Comparison of ENCODE assay signal across 16 mouse cellular contexts in genomic region chr6:52966001-52966400, GRCm38 (mm10).
DNase-seq lines count a peak whose midpoint lies in the region; ATAC-seq lines count a peak whose summit lies in the region.
"Had no signal": no experiment of that assay in that cellular context is flagged by ENCODE, and none has a peak within 500 bp of the region (broad histone marks: within the 10 kb centered on the region; RNA-seq: fewer than 3 reads in every experiment).

No protein-coding gene starts in this region.

- peaks cover 57% of the 10 kb centered on the region for H3K4me1 ChIP-seq in limb, embryonic 11.5 days (ENCODE audit: control insufficient read depth, insufficient read depth, low read length)
- peaks cover 10% of the 10 kb centered on the region for H3K4me1 ChIP-seq in hindbrain, embryonic 16.5 days (ENCODE audit: control insufficient read depth, insufficient read depth, low read depth, low read length)

- 27% methylated on average over 4 of the region's 4 CpGs for WGBS in limb, embryonic 11.5 days
- WGBS in hindbrain, embryonic 16.5 days, result 73% methylated on average over 4 of the region's 4 CpGs

- H3K4me3 ChIP-seq in limb, embryonic 11.5 days (ENCODE audit: low read depth, low read length), result no peak overlapping the region
- no peak overlapping the region for H3K4me3 ChIP-seq in hindbrain, embryonic 16.5 days (ENCODE audit: low read length)
- H3K4me3 ChIP-seq: layer of hippocampus, adult 2 months; midbrain, embryonic 15.5 days; neural tube, embryonic 15.5 days had no signal

- H3K27me3 ChIP-seq in limb, embryonic 11.5 days (ENCODE audit: control insufficient read depth, insufficient read depth, low read length), result no peaks in the 10 kb centered on the region
- no peaks in the 10 kb centered on the region for H3K27me3 ChIP-seq in hindbrain, embryonic 16.5 days (replicated peaks; ENCODE audit: control insufficient read depth, insufficient read depth, low read length)
- H3K27me3 ChIP-seq: midbrain, embryonic 15.5 days; neural tube, embryonic 15.5 days had no signal

- ATAC-seq in limb, embryonic 11.5 days (ENCODE audit: insufficient number of reproducible peaks, low FRiP score, low TSS enrichment, low read depth), result no peak
- ATAC-seq in hindbrain, embryonic 16.5 days, result no peak
- ATAC-seq: intestine, postnatal 0 days; lung, postnatal 0 days had no signal

- no peak overlapping the region for H3K4me2 ChIP-seq in limb, embryonic 11.5 days (ENCODE audit: low read depth, severe bottlenecking)
- no peak overlapping the region for H3K4me2 ChIP-seq in hindbrain, embryonic 16.5 days (ENCODE audit: low read length)
- H3K4me2 ChIP-seq: midbrain, embryonic 15.5 days; neural tube, embryonic 15.5 days had no signal

- H3K27ac ChIP-seq in limb, embryonic 11.5 days (replicated peaks; ENCODE audit: low read depth, low read length), result peak overlapping the region; percentile 93
- no peak overlapping the region for H3K27ac ChIP-seq in hindbrain, embryonic 16.5 days (ENCODE audit: low read depth, low read length)
- H3K27ac ChIP-seq: layer of hippocampus, adult 2 months; midbrain, embryonic 15.5 days; neural tube, embryonic 15.5 days had no signal

- no peaks in the 10 kb centered on the region for H3K36me3 ChIP-seq in limb, embryonic 11.5 days (ENCODE audit: control insufficient read depth, insufficient read depth, low read length)
- H3K36me3 ChIP-seq in hindbrain, embryonic 16.5 days (ENCODE audit: control insufficient read depth, insufficient read depth, low read length), result no peaks in the 10 kb centered on the region
- H3K36me3 ChIP-seq: G1E; midbrain, embryonic 15.5 days; neural tube, embryonic 15.5 days had no signal

- peak; percentile 63 for DNase-seq in adrenal gland, postnatal 14 days
- no peak for DNase-seq in adrenal gland, adult 8-10 months
- peak; percentile 31 for DNase-seq in A20 (ENCODE audit: low read depth, low spot score)
- DNase-seq in heart, adult 9 months (ENCODE audit: low spot score in 2 of 2), result peak; percentile 34 to 59
- peak; percentile 49 for DNase-seq in limb, embryonic 11.5 days (ENCODE audit: low spot score)
- no peak for DNase-seq in left cerebral cortex, adult 18-20 months (ENCODE audit: low spot score in 2 of 2)
- no peak for DNase-seq in cerebellum, postnatal 4 days (ENCODE audit: low spot score in 2 of 2)
- DNase-seq: left cerebral cortex, postnatal 4 days; thymus, adult 18-20 months had no signal

- peak overlapping the region; percentile 37; the same call in 1 of the 2 replicates for H3K9ac ChIP-seq in limb, embryonic 11.5 days (ENCODE audit: low read length)
- H3K9ac ChIP-seq in hindbrain, embryonic 16.5 days (ENCODE audit: low read depth, low read length), result no peak overlapping the region
- H3K9ac ChIP-seq: midbrain, embryonic 15.5 days; neural tube, embryonic 15.5 days had no signal

- no peaks in the 10 kb centered on the region for H3K9me3 ChIP-seq in limb, embryonic 11.5 days (ENCODE audit: control insufficient read depth, low read length)
- H3K9me3 ChIP-seq in hindbrain, embryonic 16.5 days (ENCODE audit: control insufficient read depth, low read length), result no peaks in the 10 kb centered on the region
- H3K9me3 ChIP-seq: G1E; midbrain, embryonic 15.5 days; neural tube, embryonic 15.5 days had no signal

Comparison
In these comparisons a context has a peak if more than half of its experiments do, and no peak if none do; other contexts are left out.
1. DNase-seq: peak in adrenal gland, postnatal 14 days (single experiment), A20 (single experiment), heart, adult 9 months (2 of 2) and limb, embryonic 11.5 days (single experiment); none in adrenal gland, adult 8-10 months (single experiment), left cerebral cortex, adult 18-20 months (0 of 2) and cerebellum, postnatal 4 days (0 of 2).